Mouse (Mus musculus) limb, embryonic 11.5 days (tissue): ENCODE results near the gene Mfrp. TPM values are rescaled to one million over a fixed set of nuclear protein-coding genes. Genes with fewer than 3 reads are reported as not detected.

Source experiments
- ATAC-seq: fragments of 200-750 bp; cut with Nextera tagmentation; 2 replicates; pipeline ENCODE4 v1.8.0; 2017; ENCODE audit warnings: low read depth; ENCODE audit not compliant: insufficient number of reproducible peaks, low FRiP score, low TSS enrichment
- DNase-seq: peaks from one replicate; pipeline ENCODE4 v3.0.0-alpha.2; 2015; ENCODE audit warnings: low spot score
- H3K27ac ChIP-seq: fragments of 300-500 bp; sonication (generic); replicated peaks from 2 replicates; pipeline ENCODE4 v1.5.1; 2014; ENCODE audit warnings: low read depth, mild to moderate bottlenecking, low read length
- H3K27me3 ChIP-seq: fragments of 300-500 bp; sonication (generic); 2 replicates; pipeline ENCODE4 v1.6.1; 2014; ENCODE audit warnings: mild to moderate bottlenecking, low read length, mixed read lengths; ENCODE audit not compliant: control insufficient read depth, insufficient read depth
- H3K36me3 ChIP-seq: fragments of 300-500 bp; sonication (generic); 2 replicates; pipeline ENCODE4 v1.6.1; 2014; ENCODE audit warnings: mild to moderate bottlenecking, low read length, moderate library complexity, mixed read lengths; ENCODE audit not compliant: control insufficient read depth, insufficient read depth
- H3K4me1 ChIP-seq: fragments of 300-500 bp; sonication (generic); 2 replicates; pipeline ENCODE4 v1.6.1; 2014; ENCODE audit warnings: low read length, mixed read lengths; ENCODE audit not compliant: control insufficient read depth, insufficient read depth
- H3K4me2 ChIP-seq: fragments of 300-500 bp; sonication (generic); 2 replicates; pipeline ENCODE4 v1.6.1; 2014; ENCODE audit warnings: low read depth, mild to moderate bottlenecking, moderate library complexity; ENCODE audit not compliant: severe bottlenecking
- H3K4me3 ChIP-seq: fragments of 300-500 bp; sonication (generic); 2 replicates; pipeline ENCODE4 v1.5.1; 2014; ENCODE audit warnings: low read depth, low read length
- H3K9ac ChIP-seq: fragments of 300-500 bp; sonication (generic); 2 replicates; pipeline ENCODE4 v1.6.1; 2014; ENCODE audit warnings: mild to moderate bottlenecking, low read length
- H3K9me3 ChIP-seq: fragments of 300-500 bp; sonication (generic); 2 replicates; pipeline ENCODE4 v1.6.1; 2016; ENCODE audit warnings: low read length; ENCODE audit not compliant: control insufficient read depth
- WGBS: fragments of 180-500 bp; shearing (Covaris S2); extraction: QIAGEN DNeasy Blood & Tissue Kit; methylation state at CpG from one replicate; pipeline ENCODE4 v1.1.7; 2014; 5-methylcytosine and 5-hydroxymethylcytosine counted together
- polyA plus RNA-seq: library from polyadenylated mRNA; unstranded; fragments of >200 nt; fragmentation: Nextera tagmentation; extraction: Ambion mirVana; gene quantifications from 2 replicates; pipeline ENCODE4 v1.2.1, GENCODE M21; 2014

The Mfrp gene
- polyA plus RNA-seq, 1 experiment from 2014 or later: 0.13 TPM

GRCm38 (mm10) chr9:44144023-44144717 lies 42.6 kb downstream of the Mfrp start:
- Histone ChIP-seq H3K27ac (no peak overlapping the region), H3K4me3 (no peak overlapping the region), H3K27me3 (no peaks in the 10 kb centered on the region), H3K9ac (no peak overlapping the region), H3K4me2 (no peak overlapping the region), H3K9me3 (no peaks in the 10 kb centered on the region), H3K4me1 (no peaks in the 10 kb centered on the region), H3K36me3 (peaks cover 3% of the 10 kb centered on the region; the same call in 1 of the 2 replicates)
- DNase-seq: no peak
- no peak for ATAC-seq
- 33% methylated on average over 7 of the region's 8 CpGs for WGBS

- Histone ChIP-seq H3K36me3 (peaks cover 5% of the 10 kb centered on the region; the same call in 1 of the 2 replicates), H3K4me2 (no peak overlapping the region)
Observed at GRCm38 (mm10) chr9:44144718-44145060, 43.2 kb downstream of the Mfrp start.

GRCm38 (mm10) chr9:44147290-44147689 lies 45.8 kb downstream of the Mfrp start:
- 0 out of 2 replicates have a peak, but pooled peaks cover 5% of the 10 kb centered on the region for H3K36me3 ChIP-seq
- no peaks in the 10 kb centered on the region for H3K4me1 ChIP-seq
- 81% methylated on average over 3 of the region's 3 CpGs for WGBS
- no peaks in the 10 kb centered on the region for H3K9me3 ChIP-seq
- H3K4me2 ChIP-seq: no peak overlapping the region
- DNase-seq (no peak), ATAC-seq (no peak)
- no peak overlapping the region for H3K27ac ChIP-seq
- H3K27me3 ChIP-seq: no peaks in the 10 kb centered on the region
- no peak overlapping the region for H3K4me3 ChIP-seq
- no peak overlapping the region for H3K9ac ChIP-seq

More at GRCm38 (mm10) chr9:44144718-44145060, 43.2 kb downstream of the Mfrp start:
- no peaks in the 10 kb centered on the region for H3K4me1 ChIP-seq
- H3K4me3 ChIP-seq: no peak overlapping the region
- H3K9ac ChIP-seq: no peak overlapping the region
- no peaks in the 10 kb centered on the region for H3K27me3 ChIP-seq
- H3K9me3 ChIP-seq: no peaks in the 10 kb centered on the region
- ATAC-seq (no peak), DNase-seq (no peak)
- H3K27ac ChIP-seq: no peak overlapping the region

Other genes starting within 250 kb of the Mfrp start
- gene Thy1, start 58.3 kb upstream of the Mfrp start, polyA plus RNA-seq: 0.34 and 0.52 TPM in 2 replicates
- gene Usp2, start 34.7 kb upstream of the Mfrp start, polyA plus RNA-seq: 6.8 and 8.7 TPM in 2 replicates
- gene C1qtnf5, start 5.5 kb downstream of the Mfrp start, polyA plus RNA-seq: 0.40 and 0.45 TPM in 2 replicates
- gene Gm49380, start 11.8 kb downstream of the Mfrp start, polyA plus RNA-seq: 0.10 TPM in 1 of 2 replicates, not detected in the other
- 76.6 and 77.3 TPM in 2 replicates for gene Rnf26, start 11.8 kb downstream of the Mfrp start, polyA plus RNA-seq
- gene Mcam, start 32.7 kb downstream of the Mfrp start, polyA plus RNA-seq: 12.7 and 13.4 TPM in 2 replicates
- gene Cbl, start 132.3 kb downstream of the Mfrp start, polyA plus RNA-seq: 19.2 and 21.7 TPM in 2 replicates
- not detected in 2 replicates for gene Ccdc153, start 138.9 kb downstream of the Mfrp start, polyA plus RNA-seq
- gene Pdzd3, start 149.7 kb downstream of the Mfrp start, polyA plus RNA-seq: 0.08 TPM in 1 of 2 replicates, not detected in the other
- gene Nlrx1, start 166.9 kb downstream of the Mfrp start, polyA plus RNA-seq: 2.7 and 3.0 TPM in 2 replicates
- 3.4 and 3.7 TPM in 2 replicates for gene Abcg4, start 186.9 kb downstream of the Mfrp start, polyA plus RNA-seq
- 19.5 and 28.4 TPM in 2 replicates for gene Hinfp, start 203.9 kb downstream of the Mfrp start, polyA plus RNA-seq
- gene C2cd2l, start 218.6 kb downstream of the Mfrp start, polyA plus RNA-seq: 6.5 and 7.6 TPM in 2 replicates
- gene Dpagt1, start 224.3 kb downstream of the Mfrp start, polyA plus RNA-seq: 52.3 and 55.8 TPM in 2 replicates
- gene H2afx, start 233.0 kb downstream of the Mfrp start, polyA plus RNA-seq: 507 and 525 TPM in 2 replicates
- 145 and 153 TPM in 2 replicates for gene Hmbs, start 242.5 kb downstream of the Mfrp start, polyA plus RNA-seq